Mouse (Mus musculus) heart, adult 11 months (tissue): ENCODE results near the gene Myom3.
A peak's percentile ranks its signal among the peaks of the same experiment; 100 is the strongest.

Experiments
- DNase-seq: peaks from one replicate; pipeline ENCODE4 v3.0.0; 2022

The Myom3 gene

DNA sequence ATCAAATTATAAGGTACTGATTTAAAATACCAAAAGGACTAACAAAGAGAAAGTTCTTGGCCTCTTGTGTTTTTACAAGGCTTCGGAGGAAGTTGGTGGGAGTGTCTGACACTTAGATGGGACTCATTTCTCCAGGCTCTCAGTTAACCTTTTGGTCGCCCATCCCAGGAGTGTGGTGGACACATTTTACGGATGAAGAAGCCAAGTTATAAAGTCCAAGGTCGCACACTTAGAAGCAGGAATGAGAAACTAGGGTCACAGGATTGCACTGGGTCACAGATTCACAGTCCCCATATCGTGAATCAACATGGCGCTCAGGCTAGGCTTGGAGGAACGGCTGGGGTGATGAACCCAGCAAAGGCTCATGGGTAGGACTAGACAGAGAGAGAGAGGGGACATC, 2.1 kb downstream of the Myom3 start:
- DNase-seq, result no peak

- peak; percentile 89 for DNase-seq
Observed at GRCm38 (mm10) chr4:135762251-135762906, 2.9 kb downstream of the Myom3 start.

- peak; percentile 88 for DNase-seq
Observed at GRCm38 (mm10) chr4:135764700-135765099, 5.2 kb downstream of the Myom3 start.

GRCm38 (mm10) chr4:135765707-135766106, 6.2 kb downstream of the Myom3 start:
- DNase-seq, result no peak

- DNase-seq, result peak; percentile 94
Observed at GRCm38 (mm10) chr4:135766976-135767375, 7.5 kb downstream of the Myom3 start.

DNA sequence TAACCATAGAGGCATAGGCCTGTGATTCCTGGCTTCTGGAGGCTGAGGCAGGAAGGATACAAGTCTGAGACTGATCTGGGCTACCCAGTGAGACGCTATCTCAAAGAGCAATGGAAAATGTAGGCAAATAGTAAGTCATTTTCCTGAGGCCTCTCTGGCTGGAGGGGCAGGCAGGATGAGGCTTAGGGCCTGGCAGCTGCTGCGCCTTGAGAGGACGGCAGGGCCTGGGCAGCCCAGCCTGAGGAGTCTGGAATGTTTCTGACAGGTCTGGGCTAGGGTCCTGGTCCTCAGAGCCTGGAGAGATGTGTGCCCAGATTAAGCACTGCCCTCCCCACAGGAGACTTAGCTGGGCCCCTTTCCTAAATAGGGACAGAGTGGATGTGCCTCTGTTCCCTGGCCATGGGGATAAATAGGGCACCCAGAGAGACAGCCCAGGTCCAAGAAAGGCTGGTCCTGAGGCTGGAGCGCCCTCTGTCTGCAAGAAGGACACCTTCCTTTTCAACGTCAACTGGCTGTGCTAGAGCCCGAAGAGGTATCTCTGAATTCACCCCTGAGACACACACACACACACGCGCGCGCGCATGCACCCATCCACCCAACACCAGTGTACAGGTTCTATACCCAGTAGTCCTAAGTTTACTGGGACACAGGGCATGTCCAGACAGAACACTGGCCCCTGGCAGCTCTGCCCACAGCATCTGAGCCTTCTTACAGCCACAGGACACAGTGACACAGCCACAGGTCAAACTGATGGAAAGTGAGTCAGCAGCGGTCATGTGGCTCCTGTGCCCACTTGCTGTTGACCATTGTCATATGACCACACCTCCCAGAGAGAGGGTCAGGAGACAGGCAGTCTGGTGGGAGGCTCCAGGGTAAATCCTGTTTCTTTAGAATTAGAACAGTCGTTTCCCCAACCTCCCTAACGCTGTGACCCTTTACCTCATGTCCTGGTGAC, 9.3 kb downstream of the Myom3 start:
- DNase-seq, result peak; percentile 89

GRCm38 (mm10) chr4:135770611-135771305, 11.2 kb downstream of the Myom3 start:
- peak; percentile 90 for DNase-seq

DNA sequence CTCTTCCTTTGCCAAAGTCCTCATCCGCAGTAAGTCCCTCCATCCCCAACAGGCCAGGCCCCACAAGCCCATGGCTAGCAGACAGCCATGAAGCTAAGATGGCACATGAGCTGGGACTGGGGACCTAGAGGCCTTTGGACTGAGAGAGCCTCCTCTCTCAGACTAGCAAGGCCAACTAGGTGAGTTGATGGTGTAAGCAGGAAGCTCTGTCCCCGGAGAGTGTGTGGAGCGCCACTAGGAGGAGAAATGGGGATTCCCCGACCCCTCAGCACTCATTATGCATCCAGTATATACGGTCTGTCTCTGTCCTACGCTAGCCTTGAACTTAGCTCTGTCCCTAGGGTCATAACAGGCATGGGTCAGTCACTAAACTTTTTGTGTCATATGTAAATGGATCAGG, 12.1 kb downstream of the Myom3 start:
- peak; percentile 85 for DNase-seq

- peak; percentile 97 for DNase-seq
Observed at GRCm38 (mm10) chr4:135772671-135773070, 13.2 kb downstream of the Myom3 start.

GRCm38 (mm10) chr4:135774496-135774895, 15.0 kb downstream of the Myom3 start:
- DNase-seq, result peak; percentile 78

- no peak for DNase-seq
Observed at GRCm38 (mm10) chr4:135776850-135777249, 17.3 kb downstream of the Myom3 start.

DNA sequence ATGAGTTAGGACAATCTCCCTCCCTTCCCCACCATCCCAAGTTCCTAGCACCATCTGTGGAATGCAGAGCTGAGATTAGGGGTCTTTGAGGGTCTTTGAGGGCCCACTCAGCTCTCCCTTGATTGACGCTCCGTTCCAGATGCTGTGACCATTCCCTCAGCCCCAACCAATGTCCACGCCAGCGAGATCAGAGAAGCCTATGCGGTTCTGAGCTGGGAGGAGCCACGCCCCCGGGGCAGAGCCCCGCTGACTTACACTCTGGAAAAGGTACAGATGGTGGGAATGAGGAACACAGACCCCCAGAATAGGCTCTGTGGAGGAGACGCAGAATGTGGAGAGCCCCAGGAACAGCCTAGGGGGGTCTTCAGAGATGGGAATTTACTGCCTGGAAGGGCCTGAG, 20.1 kb downstream of the Myom3 start:
- DNase-seq, result peak; percentile 92

DNA sequence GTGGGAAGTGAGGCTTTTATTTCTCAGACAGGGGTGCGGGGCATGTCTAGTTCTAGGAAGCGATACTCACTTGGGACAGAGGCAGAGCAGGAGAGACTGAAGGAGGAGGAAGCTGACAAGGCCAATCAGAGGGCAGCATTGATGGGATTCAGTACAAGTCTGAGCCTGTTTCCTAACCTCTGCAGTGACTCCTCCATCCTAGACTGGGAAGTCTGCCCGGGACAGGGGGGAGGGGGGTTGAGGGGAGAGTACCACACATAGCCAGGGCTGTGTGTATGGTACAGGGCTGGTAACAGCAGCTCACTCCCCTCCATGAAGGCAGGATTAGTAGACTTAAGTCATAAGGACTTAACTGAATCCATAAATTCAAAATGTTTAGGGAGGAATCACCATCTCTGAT, 20.7 kb downstream of the Myom3 start:
- no peak for DNase-seq

- peak; percentile 78 for DNase-seq
Observed at GRCm38 (mm10) chr4:135781304-135781703, 21.8 kb downstream of the Myom3 start.

- DNase-seq, result no peak
Observed at GRCm38 (mm10) chr4:135786581-135786980, 27.1 kb downstream of the Myom3 start.

DNA sequence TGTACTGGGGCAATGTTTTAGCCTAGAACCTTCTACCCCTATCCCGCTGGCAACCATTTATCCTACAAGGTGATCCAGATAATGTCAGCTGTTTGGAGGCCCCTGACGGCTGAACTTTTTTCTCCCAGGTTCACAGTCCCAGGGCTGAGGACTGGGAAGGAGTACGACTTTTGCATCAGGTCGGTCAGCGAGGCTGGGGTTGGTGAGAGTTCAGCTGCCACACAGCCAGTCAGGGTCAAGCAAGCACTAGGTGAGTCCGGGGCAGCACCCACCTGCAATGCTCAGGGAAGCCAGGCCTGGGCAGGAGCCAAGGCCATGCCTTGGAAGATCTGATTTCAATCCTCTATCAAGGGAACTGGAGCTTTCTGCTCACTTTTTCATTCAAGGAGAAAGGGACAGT, 27.8 kb downstream of the Myom3 start:
- DNase-seq, result peak; percentile 87

DNA sequence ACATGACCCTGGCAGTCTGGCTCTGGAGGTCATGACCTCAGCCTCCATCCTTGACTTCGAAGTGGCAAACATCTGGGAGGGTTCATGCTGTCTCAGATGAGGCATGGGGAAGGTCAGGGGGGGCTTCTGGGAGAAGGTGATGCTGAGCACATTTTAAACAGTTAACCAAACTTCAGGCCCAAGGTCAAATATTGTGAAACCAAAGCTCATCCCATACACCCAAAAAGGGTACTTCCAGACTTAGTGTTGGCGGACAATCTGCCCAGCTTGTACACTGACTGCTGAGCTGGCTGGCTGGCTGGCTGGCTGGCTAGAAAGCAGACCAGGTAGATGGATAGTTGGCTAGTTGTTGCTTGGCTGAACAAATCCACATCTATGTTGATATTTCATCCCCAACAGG, 29.6 kb downstream of the Myom3 start:
- peak; percentile 81 for DNase-seq

DNA sequence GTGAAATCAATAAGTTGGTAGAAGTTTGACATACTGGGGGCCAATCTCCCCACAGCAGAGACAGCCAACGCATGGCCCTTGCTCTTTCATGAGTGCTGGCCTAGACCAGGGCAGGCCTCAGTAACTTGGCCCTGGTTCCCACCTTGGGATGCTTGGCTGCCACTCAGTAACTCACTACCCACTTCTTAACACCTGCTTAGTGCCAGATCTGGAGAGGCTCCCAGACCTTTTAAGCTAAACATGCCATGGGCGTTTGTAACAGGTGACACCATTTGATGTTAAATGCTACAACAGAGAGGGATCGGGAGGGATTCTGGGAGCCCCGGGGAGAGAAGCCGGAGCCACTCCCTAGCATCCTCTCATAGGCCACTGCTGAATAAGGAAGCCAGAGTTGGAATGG, 33.3 kb downstream of the Myom3 start:
- no peak for DNase-seq

- DNase-seq, result peak; percentile 95
Observed at GRCm38 (mm10) chr4:135797931-135798330, 38.4 kb downstream of the Myom3 start.

DNA sequence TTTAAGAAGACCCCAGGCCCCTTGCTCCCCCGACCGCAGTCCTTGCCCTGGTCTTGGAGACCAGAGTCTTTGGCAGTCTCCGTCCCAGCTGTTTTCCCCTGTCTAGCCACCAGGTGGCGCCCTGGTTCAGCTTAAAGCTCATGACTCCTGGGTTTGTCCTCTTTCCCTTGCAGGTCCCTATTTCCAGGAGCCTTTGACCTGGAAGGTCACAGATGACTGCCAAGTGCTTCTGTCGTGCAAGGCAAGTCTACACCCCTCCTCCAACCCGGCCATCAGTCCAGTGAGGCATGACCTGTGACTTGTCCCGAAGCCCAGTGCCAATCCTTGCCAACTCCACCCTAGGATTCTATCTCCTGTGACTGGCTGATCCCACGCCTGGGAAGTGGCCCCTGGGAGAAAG, 42.0 kb downstream of the Myom3 start:
- DNase-seq, result peak; percentile 99

DNA sequence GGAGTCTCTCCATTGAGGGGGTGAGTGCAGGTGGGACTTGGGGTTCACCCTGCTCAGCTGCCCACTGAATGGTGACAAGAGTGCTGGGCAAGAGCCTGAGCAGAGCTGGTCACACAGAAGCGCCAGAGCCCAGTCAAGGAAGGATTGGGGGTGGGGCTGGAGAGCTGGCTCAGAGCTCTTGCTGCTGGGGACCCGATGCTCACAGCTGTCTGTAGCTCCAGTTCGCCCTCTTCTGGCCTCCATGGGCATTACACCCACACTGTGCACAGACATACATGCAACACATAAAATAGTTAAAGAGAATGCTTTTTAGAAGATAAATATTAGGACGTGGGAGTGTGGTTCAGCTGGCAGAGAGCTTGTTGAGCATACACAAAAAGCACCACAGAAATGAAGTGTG, 43.8 kb downstream of the Myom3 start:
- DNase-seq, result no peak

- no peak for DNase-seq
Observed at GRCm38 (mm10) chr4:135804169-135804568, 44.7 kb downstream of the Myom3 start.

GRCm38 (mm10) chr4:135814896-135815295, 55.4 kb downstream of the Myom3 start:
- DNase-seq, result no peak
